Mouse (Mus musculus) intestine, embryonic 15.5 days (tissue): ENCODE results near the gene Hps3. TPM values are rescaled to one million over a fixed set of nuclear protein-coding genes. Genes with fewer than 3 reads are reported as not detected.
"Not testable (repeated sequence)": the region's sequence is repeated elsewhere in the genome, so short reads cannot be mapped to it uniquely, and the experiment has no call there.

ENCODE experiments used
- ATAC-seq: fragments of 200-750 bp; cut with Nextera tagmentation; 2 replicates; pipeline ENCODE4 v1.8.0; 2017; ENCODE audit warnings: moderate TSS enrichment, moderate library complexity
- H3K27ac ChIP-seq: fragments of 300-500 bp; sonication (generic); 2 replicates; pipeline ENCODE4 v1.5.1; 2015; ENCODE audit warnings: mild to moderate bottlenecking, inconsistent platforms
- H3K27me3 ChIP-seq: fragments of 300-500 bp; sonication (generic); replicated peaks from 2 replicates; pipeline ENCODE4 v1.6.1; 2015; ENCODE audit warnings: inconsistent platforms
- H3K36me3 ChIP-seq: fragments of 300-500 bp; sonication (generic); 2 replicates; pipeline ENCODE4 v1.6.1; 2015; ENCODE audit warnings: inconsistent platforms
- H3K4me1 ChIP-seq: fragments of 300-500 bp; sonication (generic); replicated peaks from 2 replicates; pipeline ENCODE4 v1.6.1; 2015; ENCODE audit warnings: inconsistent platforms
- H3K4me2 ChIP-seq: fragments of 300-500 bp; sonication (generic); replicated peaks from 2 replicates; pipeline ENCODE4 v1.6.1; 2015; ENCODE audit warnings: mild to moderate bottlenecking, inconsistent platforms
- H3K4me3 ChIP-seq: fragments of 300-500 bp; sonication (generic); replicated peaks from 2 replicates; pipeline ENCODE4 v1.5.1; 2015; ENCODE audit warnings: inconsistent platforms
- H3K9ac ChIP-seq: fragments of 300-500 bp; sonication (generic); 2 replicates; pipeline ENCODE4 v1.6.1; 2015; ENCODE audit warnings: inconsistent platforms
- H3K9me3 ChIP-seq: fragments of 300-500 bp; sonication (generic); 2 replicates; pipeline ENCODE4 v1.6.1; 2016; ENCODE audit warnings: inconsistent platforms
- WGBS: fragments of 180-500 bp; shearing (Covaris S2); methylation state at CpG from one replicate; pipeline ENCODE4 v1.1.7; 2015; 5-methylcytosine and 5-hydroxymethylcytosine counted together
- polyA plus RNA-seq: library from polyadenylated mRNA; unstranded; fragments of >200 nt; fragmentation: Nextera tagmentation; extraction: Ambion mirVana; gene quantifications from 2 replicates; pipeline ENCODE4 v1.2.1, GENCODE M21; 2015

Gene Hps3
- polyA plus RNA-seq, 1 experiment from 2014 or later, result 11.0 TPM

DNA sequence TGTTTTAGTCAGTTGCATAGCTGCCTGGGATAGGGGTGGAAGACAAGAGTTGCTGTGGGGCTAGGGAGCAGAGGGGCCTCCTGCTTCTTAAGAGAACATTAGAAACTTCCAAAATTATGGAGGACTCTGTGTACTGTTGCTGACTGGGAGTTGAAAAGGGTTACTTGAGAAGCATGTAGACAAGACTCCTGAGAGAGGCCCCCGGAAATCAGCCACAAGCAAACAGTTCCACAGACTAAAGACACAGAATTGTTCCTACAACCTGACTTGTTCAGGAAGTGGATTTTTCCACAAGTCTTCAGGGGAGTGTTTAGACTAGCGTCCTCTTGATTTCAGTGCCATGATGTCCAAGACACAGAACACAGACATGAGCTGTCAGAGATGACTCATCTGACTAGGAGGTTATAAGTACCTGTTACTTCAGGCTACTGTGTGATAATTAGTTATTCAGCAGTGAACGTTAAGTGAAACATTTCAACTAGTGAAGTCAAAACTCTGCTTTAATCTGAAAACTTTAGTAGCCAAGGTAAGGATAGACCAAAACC is 74.5 kb downstream of the Hps3 start:
- Histone ChIP-seq H3K4me1 (no peaks in the 10 kb centered on the region), H3K27me3 (no peaks in the 10 kb centered on the region), H3K9me3 (no peaks in the 10 kb centered on the region), H3K9ac (no peak overlapping the region), H3K27ac (no peak overlapping the region), H3K36me3 (no peaks in the 10 kb centered on the region), H3K4me3 (no peak overlapping the region), H3K4me2 (no peak overlapping the region)
- ATAC-seq, result no peak
- WGBS, result 70% methylated on average over 3 of the region's 3 CpGs

DNA sequence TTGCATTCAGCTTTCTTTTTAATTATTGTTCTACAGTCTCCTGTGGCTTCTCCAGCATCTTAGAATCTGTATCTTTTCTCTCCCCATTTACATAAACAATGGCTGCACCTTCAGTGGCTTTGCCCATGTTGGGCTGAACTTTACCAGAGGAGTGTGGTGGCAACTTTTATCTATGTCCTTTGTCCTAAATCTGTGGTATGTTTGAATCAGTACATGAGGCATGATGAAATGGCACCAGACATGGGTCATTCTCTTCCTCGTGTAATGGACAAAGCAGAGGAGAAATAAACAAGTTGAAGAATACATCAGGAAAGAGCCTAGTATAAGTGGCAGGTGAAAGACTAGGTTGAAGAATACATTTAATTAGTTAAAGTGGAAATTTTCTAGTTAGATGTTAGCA is 76.1 kb downstream of the Hps3 start:
- Histone ChIP-seq H3K27ac (no peak overlapping the region), H3K4me2 (no peak overlapping the region), H3K4me3 (no peak overlapping the region), H3K9ac (no peak overlapping the region), H3K4me1 (no peaks in the 10 kb centered on the region), H3K9me3 (no peaks in the 10 kb centered on the region), H3K36me3 (no peaks in the 10 kb centered on the region), H3K27me3 (no peaks in the 10 kb centered on the region)
- ATAC-seq, result no peak
- 67% methylated on average over 1 of the region's 1 CpGs for WGBS

DNA sequence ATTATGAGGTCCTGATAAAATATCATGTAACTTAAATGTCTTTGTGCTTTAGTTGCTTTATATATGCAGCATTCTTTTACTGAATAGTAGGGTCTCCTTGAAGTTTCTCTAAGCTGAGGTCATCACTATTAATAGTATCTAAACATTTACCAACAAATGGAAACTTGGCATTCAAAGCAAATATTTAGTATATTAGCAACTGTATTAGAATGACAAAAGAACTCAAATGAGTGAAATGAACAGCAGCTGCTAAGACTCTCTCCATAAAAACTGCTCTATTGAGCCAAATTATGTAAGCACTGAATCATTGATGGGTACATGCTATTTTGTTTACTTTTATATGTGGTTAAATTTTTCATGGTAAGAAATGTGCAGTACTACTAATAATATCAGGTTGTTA is 77.1 kb downstream of the Hps3 start:
- no peaks in the 10 kb centered on the region for H3K36me3 ChIP-seq
- no peak for ATAC-seq
- H3K9me3 ChIP-seq, result no peaks in the 10 kb centered on the region
- H3K4me3 ChIP-seq, result no peak overlapping the region
- H3K9ac ChIP-seq, result no peak overlapping the region
- no peaks in the 10 kb centered on the region for H3K27me3 ChIP-seq
- H3K4me1 ChIP-seq, result no peaks in the 10 kb centered on the region
- no peak overlapping the region for H3K27ac ChIP-seq
- H3K4me2 ChIP-seq, result no peak overlapping the region

DNA sequence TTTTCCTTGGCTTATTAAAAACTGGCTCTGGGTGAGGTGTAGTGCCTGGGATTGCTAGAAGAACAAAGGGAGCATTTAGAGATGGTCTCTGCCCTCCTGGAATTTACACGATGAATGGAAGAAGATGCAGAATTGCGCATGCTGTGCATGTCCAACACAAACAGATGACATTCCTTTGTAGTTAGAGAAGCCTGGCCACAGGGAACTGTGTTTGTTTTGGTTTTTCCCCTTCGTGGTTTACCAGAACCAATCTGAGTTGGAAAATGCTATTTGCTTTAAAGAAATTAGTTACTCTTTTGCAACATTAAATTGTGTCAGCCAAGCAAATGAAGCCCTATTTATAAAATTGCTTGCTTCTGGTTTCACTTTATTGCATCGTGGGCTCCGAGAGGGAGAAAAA is 78.2 kb downstream of the Hps3 start, which contains the start of gene Cp:
Cp (plus strand) TSS at position 170 of the 400 bp plus-strand sequence.
- Histone ChIP-seq H3K27ac (no peak within 1 kb of the TSS), H3K27me3 (no peaks in the 10 kb centered on the region)

DNA sequence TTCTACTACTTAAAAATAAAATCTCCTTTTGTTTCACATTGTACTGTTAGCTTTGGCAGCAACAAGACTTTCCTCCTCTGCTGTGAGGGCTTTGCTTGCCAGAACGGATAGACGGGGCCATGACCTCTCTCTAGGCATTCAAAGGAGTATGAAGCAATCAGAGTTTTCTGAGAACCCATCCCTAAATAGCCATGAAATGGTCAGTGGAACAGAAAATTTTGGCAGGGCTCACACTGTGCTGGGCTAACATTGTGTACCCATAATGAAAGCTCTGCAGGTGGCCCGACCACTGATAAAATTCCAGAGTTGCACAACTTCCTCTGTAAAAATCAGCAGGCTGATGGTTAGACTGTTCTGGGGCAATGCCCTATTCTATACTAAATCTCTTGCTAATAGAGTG is 81.2 kb downstream of the Hps3 start:
- H3K4me1 ChIP-seq, result no peaks in the 10 kb centered on the region
- no peak overlapping the region for H3K4me2 ChIP-seq
- H3K4me3 ChIP-seq, result no peak overlapping the region
- no peak overlapping the region for H3K27ac ChIP-seq
- WGBS, result 60% methylated on average over 3 of the region's 3 CpGs
- H3K9me3 ChIP-seq, result no peaks in the 10 kb centered on the region
- ATAC-seq, result peak; percentile 31; the same call in 1 of the 2 replicates
- no peaks in the 10 kb centered on the region for H3K27me3 ChIP-seq
- H3K36me3 ChIP-seq, result no peaks in the 10 kb centered on the region
- H3K9ac ChIP-seq, result no peak overlapping the region

More for the DNA sequence above, 78.2 kb downstream of the Hps3 start, which contains the start of gene Cp:
- 38% methylated on average over 5 of the region's 5 CpGs for WGBS
- no peaks in the 10 kb centered on the region for H3K9me3 ChIP-seq
- H3K36me3 ChIP-seq, result no peaks in the 10 kb centered on the region
- no peak for ATAC-seq
- no peak within 1 kb of the TSS for H3K9ac ChIP-seq
- no peaks in the 10 kb centered on the region for H3K4me1 ChIP-seq
- H3K4me3 ChIP-seq, result no peak within 1 kb of the TSS
- no peak within 1 kb of the TSS for H3K4me2 ChIP-seq

DNA sequence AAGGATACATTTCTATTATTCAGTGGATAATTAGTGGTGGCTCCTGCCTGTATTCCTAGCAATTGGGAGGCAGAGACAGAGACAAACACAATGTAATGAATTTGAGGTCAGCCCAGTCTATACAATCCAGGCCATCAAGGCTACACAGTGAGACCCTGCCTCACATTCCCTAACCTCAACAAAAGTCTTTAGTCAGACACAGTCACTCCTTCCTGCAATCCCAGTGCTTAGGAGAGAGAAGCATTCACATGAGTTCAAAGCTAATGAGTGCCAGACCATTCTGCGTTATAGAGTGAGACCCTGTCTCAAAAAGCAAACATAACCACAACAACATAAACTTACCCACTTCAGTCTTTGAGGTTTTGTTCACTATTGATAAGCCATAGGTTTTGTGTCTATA is 81.7 kb downstream of the Hps3 start:
- H3K36me3 ChIP-seq, result no peaks in the 10 kb centered on the region
- 76% methylated on average over 1 of the region's 1 CpGs for WGBS

DNA sequence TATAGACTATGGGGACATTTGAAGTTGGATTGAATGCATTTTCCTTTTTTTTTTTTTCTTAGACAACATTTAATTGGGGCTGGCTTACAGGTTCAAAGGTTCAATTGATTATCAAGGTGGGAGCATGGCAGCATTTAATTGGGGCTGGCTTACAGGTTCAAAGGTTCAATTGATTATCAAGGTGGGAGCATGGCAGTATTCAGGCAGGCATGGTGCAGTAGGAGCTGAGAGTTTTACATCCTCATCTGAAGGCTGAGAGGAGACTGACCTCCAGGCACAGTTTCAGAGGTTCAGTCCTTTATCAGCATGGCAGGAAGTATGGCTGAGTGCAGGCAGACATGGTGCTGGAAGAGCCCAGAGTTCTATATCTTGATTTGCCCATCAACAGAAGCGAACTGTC is 85.7 kb downstream of the Hps3 start:
- H3K27me3 ChIP-seq, H3K4me2 ChIP-seq, H3K4me3 ChIP-seq, H3K27ac ChIP-seq, H3K9me3 ChIP-seq, H3K36me3 ChIP-seq, H3K4me1 ChIP-seq, H3K9ac ChIP-seq: not testable (repeated sequence)
- peak; percentile 31 for ATAC-seq
- whole genome bisulfite sequencing, result 91% methylated on average over 1 of the region's 1 CpGs

More for the DNA sequence above, 81.7 kb downstream of the Hps3 start:
- Histone ChIP-seq H3K4me3 (no peak overlapping the region), H3K4me1 (no peaks in the 10 kb centered on the region), H3K9me3 (no peaks in the 10 kb centered on the region), H3K4me2 (no peak overlapping the region), H3K27me3 (no peaks in the 10 kb centered on the region), H3K27ac (no peak overlapping the region), H3K9ac (no peak overlapping the region)
- ATAC-seq, result no peak

DNA sequence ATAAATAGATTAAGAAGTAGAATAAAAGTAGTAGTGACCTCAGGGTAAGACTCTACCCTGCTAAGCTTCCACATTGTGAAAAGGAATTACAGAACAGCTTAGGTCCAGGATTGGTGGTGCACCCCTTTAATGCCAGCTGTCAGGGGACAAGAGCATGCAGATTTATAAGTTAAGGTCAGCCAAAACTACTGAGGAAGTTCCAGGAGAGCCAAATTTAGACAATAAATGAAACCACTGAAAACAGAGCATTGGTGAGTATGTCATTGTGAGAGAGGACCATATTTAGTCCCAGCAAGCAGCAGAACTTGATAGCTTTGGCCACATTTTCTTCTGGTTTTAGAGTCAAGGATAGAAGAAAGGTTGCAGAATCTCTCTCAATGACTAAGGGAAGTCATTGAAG is 86.6 kb downstream of the Hps3 start:
- H3K9me3 ChIP-seq, result no peaks in the 10 kb centered on the region
- H3K4me2 ChIP-seq, result no peak overlapping the region
- no peaks in the 10 kb centered on the region for H3K27me3 ChIP-seq
- H3K36me3 ChIP-seq, result no peaks in the 10 kb centered on the region
- H3K9ac ChIP-seq, result no peak overlapping the region
- H3K27ac ChIP-seq, result no peak overlapping the region
- no peak overlapping the region for H3K4me3 ChIP-seq
- no peak for ATAC-seq
- no peaks in the 10 kb centered on the region for H3K4me1 ChIP-seq

Other genes with a start within 250 kb of the Hps3 start
- 1.1 and 1.5 TPM in 2 replicates for gene Cp, start 78.3 kb downstream of the Hps3 start, polyA plus RNA-seq
- gene Hltf, start 22.5 kb upstream of the Hps3 start, polyA plus RNA-seq, result 14.9 and 15.0 TPM in 2 replicates
- 47.4 and 49.0 TPM in 2 replicates for gene Gyg, start 120.0 kb upstream of the Hps3 start, polyA plus RNA-seq
- 3.9 and 4.9 TPM in 2 replicates for gene Cpa3, start 206.9 kb upstream of the Hps3 start, polyA plus RNA-seq
- gene Cpb1, start 240.4 kb upstream of the Hps3 start, polyA plus RNA-seq, result 27.1 and 91.9 TPM in 2 replicates